Mouse (Mus musculus): ENCODE results near the gene Pilrb2. TPM values are rescaled to one million over a fixed set of nuclear protein-coding genes. Genes with fewer than 3 reads are reported as not detected.

Gene Pilrb2
- polyA plus RNA-seq (2014; fragmentation: Illumina TruSeq; extraction: RNeasy Lipid Tissue Mini Kit (QIAGEN cat#74804); ENCODE audit: low read depth, low replicate concordance), result 1.8 TPM

DNA sequence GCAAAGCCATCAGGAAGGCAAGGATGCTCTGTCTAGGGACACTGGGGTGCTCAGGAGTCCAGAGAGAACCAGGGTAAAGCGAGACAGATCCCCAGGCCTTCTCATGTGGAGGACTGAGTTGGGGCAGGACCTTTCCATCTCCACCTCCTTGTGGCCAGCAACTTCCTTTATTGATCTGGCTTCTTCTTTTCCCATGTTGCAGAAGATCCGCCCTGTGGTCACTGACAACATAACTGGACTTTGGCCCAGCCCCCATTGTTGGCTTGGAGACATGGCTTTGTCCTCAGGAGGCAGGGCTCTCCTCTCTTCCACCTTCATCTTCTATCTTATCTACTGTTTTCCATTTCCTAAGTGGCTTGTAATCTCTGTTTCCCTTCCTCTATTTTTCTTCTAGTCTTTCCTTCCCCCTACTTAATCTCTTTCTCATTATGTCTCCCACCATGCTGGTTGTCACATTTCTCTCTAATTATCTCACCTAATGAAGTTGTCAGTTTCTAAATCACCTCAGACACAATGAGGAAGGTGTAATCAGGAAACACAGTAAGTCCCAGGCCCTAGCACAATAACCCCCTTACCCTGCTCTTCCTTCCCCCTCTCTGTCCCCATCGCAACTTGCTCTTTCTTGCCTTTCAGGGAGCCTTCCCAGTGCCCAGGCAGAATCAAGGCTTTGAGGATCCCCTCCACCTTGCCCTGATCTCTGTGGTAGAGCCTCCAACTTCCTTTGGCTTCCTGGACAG, at the start of gene Pilrb2:
Gene Pilrb2 (minus strand): TSS at position 172 of the 737 bp plus-strand sequence.

DNA sequence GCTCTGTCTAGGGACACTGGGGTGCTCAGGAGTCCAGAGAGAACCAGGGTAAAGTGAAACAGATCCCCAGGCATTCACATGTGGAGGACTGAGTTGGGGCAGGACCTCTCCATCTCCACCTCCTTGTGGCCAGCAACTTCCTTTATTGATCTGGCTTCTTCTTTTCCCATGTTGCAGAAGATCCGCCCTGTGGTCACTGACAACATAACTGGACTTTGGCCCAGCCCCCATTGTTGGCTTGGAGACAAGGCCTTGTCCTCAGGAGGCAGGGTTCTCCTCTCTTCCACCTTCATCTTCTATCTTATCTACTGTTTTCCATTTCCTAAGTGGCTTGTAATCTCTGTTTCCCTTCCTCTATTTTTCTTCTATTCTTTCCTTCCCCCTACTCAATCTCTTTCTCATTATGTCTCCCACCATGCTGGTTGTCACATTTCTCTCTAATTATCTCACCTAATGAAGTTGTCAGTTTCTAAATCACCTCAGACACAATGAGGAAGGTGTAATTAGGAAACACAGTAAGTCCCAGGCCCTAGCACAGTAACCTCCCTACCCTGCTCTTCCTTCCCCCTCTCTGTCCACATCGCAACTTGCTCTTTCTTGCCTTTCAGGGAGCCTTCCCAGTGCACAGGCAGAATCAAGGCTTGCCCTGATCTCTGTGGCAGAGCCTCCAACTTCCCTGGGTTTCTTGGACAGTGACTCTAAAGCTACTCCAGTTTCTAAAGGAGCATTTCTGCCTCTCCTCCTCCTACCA, 13.5 kb downstream of the Pilrb2 start, which contains the start of gene Pilrb1:
Gene Pilrb1 (minus strand): TSS at position 147 of the 751 bp plus-strand sequence.

DNA sequence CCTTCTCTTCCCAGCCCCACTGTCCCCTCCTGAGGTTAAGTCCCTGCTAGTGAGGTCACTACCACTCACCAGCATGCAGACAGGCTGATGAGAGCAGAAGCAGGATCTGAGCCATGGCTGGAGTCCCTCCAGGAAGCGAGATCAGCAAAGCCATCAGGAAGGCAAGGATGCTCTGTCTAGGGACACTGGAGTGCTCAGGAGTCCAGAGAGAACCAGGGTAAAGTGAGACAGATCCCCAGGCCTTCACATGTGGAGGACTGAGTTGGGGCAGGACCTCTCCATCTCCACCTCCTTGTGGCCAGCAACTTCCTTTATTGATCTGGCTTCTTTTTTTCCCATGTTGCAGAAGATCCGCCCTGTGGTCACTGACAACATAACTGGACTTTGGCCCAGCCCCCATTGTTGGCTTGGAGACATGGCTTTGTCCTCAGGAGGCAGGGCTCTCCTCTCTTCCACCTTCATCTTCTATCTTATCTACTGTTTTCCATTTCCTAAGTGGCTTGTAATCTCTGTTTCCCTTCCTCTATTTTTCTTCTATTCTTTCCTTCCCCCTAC, 35.6 kb downstream of the Pilrb2 start, which contains the start of gene Pilra:
Gene Pilra (minus strand): TSS at position 316 of the 555 bp plus-strand sequence.

Other genes with a start within 250 kb of the Pilrb2 start
- not detected for gene Fbxo24, start 242.8 kb downstream of the Pilrb2 start, polyA plus RNA-seq (2014; fragmentation: Illumina TruSeq; extraction: RNeasy Lipid Tissue Mini Kit (QIAGEN cat#74804); ENCODE audit: low read depth, low replicate concordance)
- 0.85 TPM for gene Lrch4, start 242.7 kb downstream of the Pilrb2 start, polyA plus RNA-seq (2014; fragmentation: Illumina TruSeq; extraction: RNeasy Lipid Tissue Mini Kit (QIAGEN cat#74804); ENCODE audit: low read depth, low replicate concordance)
- not detected for gene Gm20605, start 242.6 kb downstream of the Pilrb2 start, polyA plus RNA-seq (2014; fragmentation: Illumina TruSeq; extraction: RNeasy Lipid Tissue Mini Kit (QIAGEN cat#74804); ENCODE audit: low read depth, low replicate concordance)
- gene Sap25, start 230.5 kb downstream of the Pilrb2 start, polyA plus RNA-seq (2014; fragmentation: Illumina TruSeq; extraction: RNeasy Lipid Tissue Mini Kit (QIAGEN cat#74804); ENCODE audit: low read depth, low replicate concordance), result 1.6 TPM
- not detected for gene Irs3, start 226.1 kb downstream of the Pilrb2 start, polyA plus RNA-seq (2014; fragmentation: Illumina TruSeq; extraction: RNeasy Lipid Tissue Mini Kit (QIAGEN cat#74804); ENCODE audit: low read depth, low replicate concordance)
- gene Agfg2, start 187.1 kb downstream of the Pilrb2 start, polyA plus RNA-seq (2014; fragmentation: Illumina TruSeq; extraction: RNeasy Lipid Tissue Mini Kit (QIAGEN cat#74804); ENCODE audit: low read depth, low replicate concordance), result 11.5 TPM
- gene Nyap1, start 130.2 kb downstream of the Pilrb2 start, polyA plus RNA-seq (2014; fragmentation: Illumina TruSeq; extraction: RNeasy Lipid Tissue Mini Kit (QIAGEN cat#74804); ENCODE audit: low read depth, low replicate concordance), result 0.47 TPM
- 6.2 TPM for gene Tsc22d4, start 126.1 kb downstream of the Pilrb2 start, polyA plus RNA-seq (2014; fragmentation: Illumina TruSeq; extraction: RNeasy Lipid Tissue Mini Kit (QIAGEN cat#74804); ENCODE audit: low read depth, low replicate concordance)
- gene Ppp1r35, start 93.0 kb downstream of the Pilrb2 start, polyA plus RNA-seq (2014; fragmentation: Illumina TruSeq; extraction: RNeasy Lipid Tissue Mini Kit (QIAGEN cat#74804); ENCODE audit: low read depth, low replicate concordance), result 4.4 TPM
- gene Mepce, start 84.2 kb downstream of the Pilrb2 start, polyA plus RNA-seq (2014; fragmentation: Illumina TruSeq; extraction: RNeasy Lipid Tissue Mini Kit (QIAGEN cat#74804); ENCODE audit: low read depth, low replicate concordance), result 6.9 TPM
- 5.9 TPM for gene Zcwpw1, start 84.0 kb downstream of the Pilrb2 start, polyA plus RNA-seq (2014; fragmentation: Illumina TruSeq; extraction: RNeasy Lipid Tissue Mini Kit (QIAGEN cat#74804); ENCODE audit: low read depth, low replicate concordance)
- gene Pilra, start 35.5 kb downstream of the Pilrb2 start, polyA plus RNA-seq (2014; fragmentation: Illumina TruSeq; extraction: RNeasy Lipid Tissue Mini Kit (QIAGEN cat#74804); ENCODE audit: low read depth, low replicate concordance), result 2.6 TPM
- 2.0 TPM for gene Pilrb1, start 13.7 kb downstream of the Pilrb2 start, polyA plus RNA-seq (2014; fragmentation: Illumina TruSeq; extraction: RNeasy Lipid Tissue Mini Kit (QIAGEN cat#74804); ENCODE audit: low read depth, low replicate concordance)
- gene Cyp3a13, start 49.8 kb upstream of the Pilrb2 start, polyA plus RNA-seq (2014; fragmentation: Illumina TruSeq; extraction: RNeasy Lipid Tissue Mini Kit (QIAGEN cat#74804); ENCODE audit: low read depth, low replicate concordance), result 354 TPM
- gene Gjc3, start 91.3 kb upstream of the Pilrb2 start, polyA plus RNA-seq (2014; fragmentation: Illumina TruSeq; extraction: RNeasy Lipid Tissue Mini Kit (QIAGEN cat#74804); ENCODE audit: low read depth, low replicate concordance), result 1.6 TPM
- gene Azgp1, start 109.7 kb upstream of the Pilrb2 start, polyA plus RNA-seq (2014; fragmentation: Illumina TruSeq; extraction: RNeasy Lipid Tissue Mini Kit (QIAGEN cat#74804); ENCODE audit: low read depth, low replicate concordance), result 5.3 TPM
- gene Smok3a, start 149.4 kb upstream of the Pilrb2 start, polyA plus RNA-seq (2014; fragmentation: Illumina TruSeq; extraction: RNeasy Lipid Tissue Mini Kit (QIAGEN cat#74804); ENCODE audit: low read depth, low replicate concordance), result not detected
- not detected for gene Smok3b, start 149.6 kb upstream of the Pilrb2 start, polyA plus RNA-seq (2014; fragmentation: Illumina TruSeq; extraction: RNeasy Lipid Tissue Mini Kit (QIAGEN cat#74804); ENCODE audit: low read depth, low replicate concordance)
- gene Smok3c, start 181.4 kb upstream of the Pilrb2 start, polyA plus RNA-seq (2014; fragmentation: Illumina TruSeq; extraction: RNeasy Lipid Tissue Mini Kit (QIAGEN cat#74804); ENCODE audit: low read depth, low replicate concordance), result not detected
- gene Zkscan1, start 213.3 kb upstream of the Pilrb2 start, polyA plus RNA-seq (2014; fragmentation: Illumina TruSeq; extraction: RNeasy Lipid Tissue Mini Kit (QIAGEN cat#74804); ENCODE audit: low read depth, low replicate concordance), result 55.4 TPM
- 12.9 TPM for gene Zscan21, start 245.1 kb upstream of the Pilrb2 start, polyA plus RNA-seq (2014; fragmentation: Illumina TruSeq; extraction: RNeasy Lipid Tissue Mini Kit (QIAGEN cat#74804); ENCODE audit: low read depth, low replicate concordance)

Measured in sigmoid colon, adult 10 weeks (tissue).